Mouse (Mus musculus): ENCODE results near the gene Syne1. TPM values are rescaled to one million over a fixed set of nuclear protein-coding genes. Genes with fewer than 3 reads are reported as not detected.

The Syne1 gene
- total RNA-seq, 1 experiment: 7.1 TPM

- DNase-seq (ENCODE audit: low read depth, low spot score): no peak
- no peaks in the 10 kb centered on the region for H3K4me1 ChIP-seq (ENCODE audit: control insufficient read depth in 2 of 2, insufficient read depth in 2 of 2, low read length in 2 of 2, poor library complexity in 1 of 2)
- in situ Hi-C loops (cut with MboI; ENCODE audit: low sequenced_read_pairs in 2 of 2, unreplicated experiment in 2 of 2): loop anchor here in 1 of 2 experiments (25.0 kb wide), 1 partner anchor 289 kb away; no protein-coding TSS in a partner anchor
- no peak overlapping the region for H3K9ac ChIP-seq (ENCODE audit: insufficient read depth, low read depth, low read length, poor library complexity, severe bottlenecking)
- TF ChIP-seq HCFC1 (IDR thresholded peaks at IDR 0.05; ENCODE audit: borderline replicate concordance, insufficient read depth, low read length) (no peak), ZC3H11A (IDR thresholded peaks at IDR 0.05; ENCODE audit: borderline replicate concordance, low read depth, low read length) (no peak), ZNF384 (IDR thresholded peaks at IDR 0.05; ENCODE audit: low read depth, low read length) (no peak), CHD2 (IDR thresholded peaks at IDR 0.05; ENCODE audit: low read depth, low read length) (no peak), MAFK (IDR thresholded peaks at IDR 0.05; ENCODE audit: insufficient read depth, low read depth, low read length) (no peak)
- H3K9me3 ChIP-seq (ENCODE audit: control insufficient read depth, insufficient read depth, low read depth, low read length): no peaks in the 10 kb centered on the region
- no peak overlapping the region for H3K4me3 ChIP-seq (ENCODE audit: insufficient read depth in 1 of 2, low read depth in 1 of 2, low read length in 2 of 2, poor library complexity in 1 of 2, severe bottlenecking in 1 of 2)
- H3K36me3 ChIP-seq (ENCODE audit: control insufficient read depth, insufficient read depth, low read length, poor library complexity, severe bottlenecking): no peaks in the 10 kb centered on the region
- no peak overlapping the region for H3K27ac ChIP-seq (ENCODE audit: insufficient read depth, low read depth, low read length, poor library complexity, severe bottlenecking)
These were observed 53.4 kb downstream of the Syne1 start for GRCm38 (mm10) chr10:5497859-5498258.

GRCm38 (mm10) chr10:5491050-5491449 lies 60.2 kb downstream of the Syne1 start:
- Histone ChIP-seq H3K27ac (ENCODE audit: insufficient read depth, low read depth, low read length, poor library complexity, severe bottlenecking) (no peak overlapping the region), H3K9ac (ENCODE audit: insufficient read depth, low read depth, low read length, poor library complexity, severe bottlenecking) (no peak overlapping the region), H3K36me3 (ENCODE audit: control insufficient read depth, insufficient read depth, low read length, poor library complexity, severe bottlenecking) (no peaks in the 10 kb centered on the region), H3K4me1 (ENCODE audit: control insufficient read depth in 2 of 2, insufficient read depth in 2 of 2, low read length in 2 of 2, poor library complexity in 1 of 2) (no peaks in the 10 kb centered on the region), H3K4me3 (ENCODE audit: insufficient read depth in 1 of 2, low read depth in 1 of 2, low read length in 2 of 2, poor library complexity in 1 of 2, severe bottlenecking in 1 of 2) (no peak overlapping the region), H3K9me3 (ENCODE audit: control insufficient read depth, insufficient read depth, low read depth, low read length) (no peaks in the 10 kb centered on the region)
- TF ChIP-seq ZNF384 (IDR thresholded peaks at IDR 0.05; ENCODE audit: low read depth, low read length) (no peak), ZC3H11A (IDR thresholded peaks at IDR 0.05; ENCODE audit: borderline replicate concordance, low read depth, low read length) (no peak), MAFK (IDR thresholded peaks at IDR 0.05; ENCODE audit: insufficient read depth, low read depth, low read length) (no peak), CHD2 (IDR thresholded peaks at IDR 0.05; ENCODE audit: low read depth, low read length) (no peak), HCFC1 (IDR thresholded peaks at IDR 0.05; ENCODE audit: borderline replicate concordance, insufficient read depth, low read length) (no peak)
- in situ Hi-C loops (cut with MboI; ENCODE audit: low sequenced_read_pairs in 2 of 2, unreplicated experiment in 2 of 2): loop anchor here in 1 of 2 experiments (25.0 kb wide), 1 partner anchor 296 kb away; no protein-coding TSS in a partner anchor
- no peak for DNase-seq (ENCODE audit: low read depth, low spot score)

- Histone ChIP-seq H3K36me3 (ENCODE audit: control insufficient read depth, insufficient read depth, low read length, poor library complexity, severe bottlenecking) (no peaks in the 10 kb centered on the region), H3K4me1 (ENCODE audit: control insufficient read depth in 2 of 2, insufficient read depth in 2 of 2, low read length in 2 of 2, poor library complexity in 1 of 2) (no peaks in the 10 kb centered on the region), H3K9me3 (ENCODE audit: control insufficient read depth, insufficient read depth, low read depth, low read length) (no peaks in the 10 kb centered on the region), H3K4me3 (ENCODE audit: insufficient read depth in 1 of 2, low read depth in 1 of 2, low read length in 2 of 2, poor library complexity in 1 of 2, severe bottlenecking in 1 of 2) (no peak overlapping the region), H3K27ac (ENCODE audit: insufficient read depth, low read depth, low read length, poor library complexity, severe bottlenecking) (no peak overlapping the region), H3K9ac (ENCODE audit: insufficient read depth, low read depth, low read length, poor library complexity, severe bottlenecking) (no peak overlapping the region)
- TF ChIP-seq HCFC1 (IDR thresholded peaks at IDR 0.05; ENCODE audit: borderline replicate concordance, insufficient read depth, low read length) (no peak), ZNF384 (IDR thresholded peaks at IDR 0.05; ENCODE audit: low read depth, low read length) (no peak), CHD2 (IDR thresholded peaks at IDR 0.05; ENCODE audit: low read depth, low read length) (no peak), ZC3H11A (IDR thresholded peaks at IDR 0.05; ENCODE audit: borderline replicate concordance, low read depth, low read length) (no peak), MAFK (IDR thresholded peaks at IDR 0.05; ENCODE audit: insufficient read depth, low read depth, low read length) (no peak)
- in situ Hi-C loops (cut with MboI; ENCODE audit: low sequenced_read_pairs in 2 of 2, unreplicated experiment in 2 of 2): loop anchor here in 1 of 2 experiments (25.0 kb wide), 1 partner anchor 297 kb away; no protein-coding TSS in a partner anchor
- DNase-seq (ENCODE audit: low read depth, low spot score): peak; percentile 28
These were observed 61.3 kb downstream of the Syne1 start for GRCm38 (mm10) chr10:5490029-5490428.

GRCm38 (mm10) chr10:5488097-5488496 lies 63.2 kb downstream of the Syne1 start:
- in situ Hi-C loops (cut with MboI; ENCODE audit: low sequenced_read_pairs in 2 of 2, unreplicated experiment in 2 of 2): loop anchor here in 1 of 2 experiments (25.0 kb wide), 1 partner anchor 299 kb away; no protein-coding TSS in a partner anchor
- H3K9me3 ChIP-seq (ENCODE audit: control insufficient read depth, insufficient read depth, low read depth, low read length): no peaks in the 10 kb centered on the region
- no peak overlapping the region for H3K4me3 ChIP-seq (ENCODE audit: insufficient read depth in 1 of 2, low read depth in 1 of 2, low read length in 2 of 2, poor library complexity in 1 of 2, severe bottlenecking in 1 of 2)
- no peak overlapping the region for H3K27ac ChIP-seq (ENCODE audit: insufficient read depth, low read depth, low read length, poor library complexity, severe bottlenecking)
- H3K4me1 ChIP-seq (ENCODE audit: control insufficient read depth in 2 of 2, insufficient read depth in 2 of 2, low read length in 2 of 2, poor library complexity in 1 of 2): no peaks in the 10 kb centered on the region
- DNase-seq (ENCODE audit: low read depth, low spot score): no peak
- H3K9ac ChIP-seq (ENCODE audit: insufficient read depth, low read depth, low read length, poor library complexity, severe bottlenecking): no peak overlapping the region
- TF ChIP-seq MAFK (IDR thresholded peaks at IDR 0.05; ENCODE audit: insufficient read depth, low read depth, low read length) (no peak), ZC3H11A (IDR thresholded peaks at IDR 0.05; ENCODE audit: borderline replicate concordance, low read depth, low read length) (no peak), ZNF384 (IDR thresholded peaks at IDR 0.05; ENCODE audit: low read depth, low read length) (no peak), HCFC1 (IDR thresholded peaks at IDR 0.05; ENCODE audit: borderline replicate concordance, insufficient read depth, low read length) (no peak), CHD2 (IDR thresholded peaks at IDR 0.05; ENCODE audit: low read depth, low read length) (no peak)
- H3K36me3 ChIP-seq (ENCODE audit: control insufficient read depth, insufficient read depth, low read length, poor library complexity, severe bottlenecking): no peaks in the 10 kb centered on the region
